Mouse (Mus musculus): ENCODE measurements around the gene Abcb6. TPM values are rescaled to one million over a fixed set of nuclear protein-coding genes. Genes with fewer than 3 reads are reported as not detected.

Gene Abcb6
- polyA plus RNA-seq, 2 experiments from 2014 or later: 0.97 to 6.9 TPM

GRCm38 (mm10) chr1:75142301-75143261, 37.6 kb downstream of the Abcb6 start, which contains the start of the genes Cnppd1 and Retreg2:
Gene Cnppd1, minus strand, starts transcription at chr1:75142711.
Gene Retreg2, plus strand, starts transcription at chr1:75142778.
- ATAC-seq: peak; percentile 77

DNA sequence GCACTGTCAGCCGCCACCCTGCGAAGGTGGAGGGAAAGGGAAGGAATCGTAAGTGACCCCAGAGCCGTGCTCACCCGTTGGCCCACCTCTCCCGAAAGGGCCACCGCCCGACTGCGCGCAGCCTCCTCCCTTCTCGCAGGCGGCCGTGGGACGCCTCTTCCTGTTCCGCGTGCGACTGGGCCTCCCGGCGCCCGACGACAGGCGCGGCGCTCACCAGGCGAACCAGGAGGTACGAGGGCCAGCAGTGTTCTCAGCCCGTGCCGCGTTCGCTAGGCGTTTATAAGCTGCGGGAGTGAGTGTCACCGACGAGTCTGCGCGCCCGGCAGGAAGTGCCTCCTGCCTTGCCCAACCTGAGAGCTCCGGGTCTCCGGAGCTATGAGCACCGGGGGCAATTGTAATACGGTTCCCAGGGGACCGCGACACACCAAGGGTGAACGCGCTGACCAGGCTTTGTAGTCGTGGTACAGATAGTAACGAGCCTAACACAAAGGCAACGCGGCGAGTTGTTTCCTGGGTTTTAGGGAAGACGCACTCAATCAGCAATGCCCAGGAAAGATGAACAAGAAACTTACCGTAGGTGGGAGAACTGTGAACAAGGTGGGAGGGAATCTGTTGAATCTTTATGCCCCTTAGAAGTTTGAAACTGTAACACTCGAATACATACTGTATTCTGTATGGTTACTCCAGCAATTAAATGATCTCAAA, 38.6 kb downstream of the Abcb6 start:
- peak; percentile 61 for ATAC-seq

DNA sequence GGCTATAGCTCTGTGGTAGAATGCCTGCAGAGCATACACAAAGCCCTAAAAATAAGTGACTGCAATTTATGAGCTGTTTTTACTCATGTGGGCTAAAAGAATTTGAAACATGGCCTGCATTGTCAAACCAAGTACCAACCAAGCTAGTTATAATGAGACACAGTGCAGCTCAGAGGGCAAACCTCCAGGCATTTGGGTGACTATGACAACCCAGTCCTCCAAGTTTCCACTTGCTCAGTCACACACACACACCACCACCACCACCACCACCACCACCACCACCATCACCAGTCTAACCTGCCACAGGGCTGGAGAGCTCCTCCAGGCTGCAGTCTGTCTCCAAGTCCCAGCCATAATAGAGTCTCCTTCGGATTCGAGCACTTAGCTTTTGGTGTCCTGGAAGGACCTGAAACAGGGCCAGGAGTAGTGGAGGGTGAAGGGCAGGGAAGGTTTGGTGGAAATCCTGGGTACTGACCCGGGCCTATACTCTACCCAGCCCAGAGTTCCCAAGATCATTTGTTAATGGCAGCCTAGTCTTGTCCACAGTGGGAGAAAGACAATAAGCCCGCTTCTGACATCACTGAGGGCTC, 39.5 kb downstream of the Abcb6 start:
- no peak for ATAC-seq

DNA sequence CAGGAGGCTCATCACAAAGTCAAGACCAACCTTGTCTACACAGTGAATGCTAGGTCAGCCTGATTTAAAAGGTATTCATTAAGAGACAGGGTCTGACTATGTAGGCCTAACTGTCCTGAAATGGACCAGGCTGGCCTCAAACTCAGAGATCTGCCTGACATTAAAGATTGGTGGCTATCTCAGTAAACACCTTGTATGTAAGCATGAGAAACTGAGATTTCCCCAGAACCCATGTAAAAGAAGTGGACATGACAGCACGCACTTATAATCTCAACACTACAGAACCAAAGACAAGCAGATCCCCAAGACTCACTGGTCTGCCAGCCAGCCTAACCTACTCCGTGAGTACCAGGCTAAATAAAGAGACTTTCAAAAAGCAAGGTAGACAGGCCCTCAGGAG, 41.7 kb downstream of the Abcb6 start:
- no peak for ATAC-seq

DNA sequence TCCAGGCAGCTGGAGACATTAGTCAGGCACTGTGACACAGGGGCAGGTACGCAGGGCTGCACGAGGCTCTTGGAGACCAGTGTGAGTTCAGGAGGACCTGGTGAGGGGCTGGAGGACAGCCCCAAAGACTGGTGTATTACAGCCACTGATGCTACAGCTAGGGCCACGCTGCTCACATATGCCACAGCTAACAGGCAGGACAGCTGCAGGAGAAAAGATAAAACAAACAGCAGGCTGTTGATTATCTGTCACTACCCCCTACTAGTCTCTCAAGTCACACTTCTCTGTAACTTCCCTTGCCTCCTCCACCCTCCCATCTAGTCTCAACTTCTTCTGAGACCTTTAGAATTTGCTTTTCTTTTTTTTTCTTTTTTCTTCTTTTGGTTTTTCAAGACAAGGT, 43.5 kb downstream of the Abcb6 start:
- no peak for ATAC-seq

GRCm38 (mm10) chr1:75136293-75136692, 43.9 kb downstream of the Abcb6 start:
- no peak for ATAC-seq

DNA sequence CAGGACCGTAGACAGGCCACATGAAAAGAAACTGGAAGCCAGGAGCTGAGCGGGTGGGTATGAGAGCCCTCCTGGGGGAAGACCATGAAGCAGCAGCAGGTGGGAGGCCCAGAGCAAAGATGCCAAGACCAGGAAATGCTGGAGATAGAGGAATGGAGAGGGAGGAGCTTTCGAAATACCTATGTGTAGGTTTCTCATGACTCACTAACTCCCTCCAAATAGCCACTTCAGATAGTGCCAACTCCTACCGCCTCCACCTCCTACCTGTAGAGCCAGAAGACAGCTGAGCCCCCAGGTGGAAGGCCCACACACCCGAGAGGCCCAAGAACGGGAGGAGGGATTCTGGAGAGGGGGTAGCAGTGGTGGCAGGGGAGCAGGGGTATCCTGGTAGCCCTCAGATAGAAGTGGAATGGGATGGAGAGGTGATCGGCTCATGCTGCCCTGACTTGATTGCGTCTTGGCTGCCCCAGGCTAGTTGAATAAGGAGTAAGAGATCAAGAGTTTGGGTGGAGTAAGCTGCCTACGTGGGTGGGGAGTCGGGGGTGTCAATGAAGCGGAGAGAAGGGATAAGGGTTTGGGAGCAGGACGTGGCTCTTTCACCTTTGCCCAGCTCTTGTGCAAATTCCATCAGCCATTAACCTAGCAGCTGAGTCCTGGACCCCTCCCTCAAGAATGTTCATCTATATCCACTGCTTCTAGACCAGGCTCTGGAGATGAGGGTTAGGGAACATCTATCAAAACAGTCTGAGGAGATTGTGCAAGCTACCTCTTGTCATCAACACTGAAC, 46.6 kb downstream of the Abcb6 start, which contains the start of gene Slc23a3:
Gene Slc23a3 (minus strand): TSS at position 470 of the 787 bp plus-strand sequence.
- ATAC-seq: no peak

GRCm38 (mm10) chr1:75128641-75129040, 51.6 kb downstream of the Abcb6 start:
- ATAC-seq: no peak

GRCm38 (mm10) chr1:75125418-75125817, 54.8 kb downstream of the Abcb6 start:
- ATAC-seq: no peak

DNA sequence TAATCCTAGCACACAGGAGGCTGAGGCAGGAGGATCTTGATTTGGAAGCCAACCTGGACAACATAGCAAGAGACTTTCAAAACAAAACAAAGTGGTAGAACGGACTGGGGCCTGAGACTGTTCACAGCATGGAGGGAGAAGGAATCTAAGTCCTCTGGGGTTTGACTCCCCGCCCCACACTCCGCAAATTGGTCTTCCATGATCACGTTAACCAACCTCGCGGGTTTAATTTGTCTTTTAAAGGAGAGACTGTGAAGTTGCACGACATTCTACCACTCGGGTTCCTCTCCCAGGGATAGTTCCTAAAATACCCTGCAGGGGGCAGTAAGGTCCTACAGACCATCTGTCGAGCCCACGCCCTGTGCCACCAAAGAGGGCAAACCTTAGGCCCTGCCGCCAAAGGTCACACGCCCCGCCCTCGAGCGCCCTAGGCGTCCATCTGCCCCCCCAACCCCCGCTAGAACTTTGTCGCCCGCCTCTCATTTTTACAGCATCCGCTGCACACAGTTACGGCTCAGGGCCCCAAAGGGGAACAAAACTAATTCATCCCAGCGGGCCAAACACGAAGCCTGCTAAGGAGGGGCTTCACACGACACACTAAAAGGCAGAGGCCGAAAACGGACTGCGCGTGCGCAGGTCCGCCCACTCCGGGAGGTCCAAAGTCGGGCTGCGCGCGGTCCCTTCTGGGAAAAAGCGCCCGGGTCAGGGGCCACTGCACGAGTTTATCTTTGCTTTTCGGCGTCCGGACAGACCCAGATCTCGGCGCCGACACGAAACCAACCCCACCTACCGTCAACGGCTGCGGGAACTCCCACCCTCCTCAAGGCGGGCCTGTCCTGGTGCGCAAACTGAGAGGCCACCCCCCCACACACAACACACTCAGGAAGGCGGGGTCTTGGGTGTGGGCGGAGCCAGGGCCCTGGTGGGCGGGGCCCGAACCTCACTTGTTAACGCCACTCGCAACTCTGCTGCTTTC, 55.6 kb downstream of the Abcb6 start, which contains the start of gene Nhej1:
Gene Nhej1 (minus strand): TSS at position 855 of the 976 bp plus-strand sequence.
- ATAC-seq: peak; percentile 88

DNA sequence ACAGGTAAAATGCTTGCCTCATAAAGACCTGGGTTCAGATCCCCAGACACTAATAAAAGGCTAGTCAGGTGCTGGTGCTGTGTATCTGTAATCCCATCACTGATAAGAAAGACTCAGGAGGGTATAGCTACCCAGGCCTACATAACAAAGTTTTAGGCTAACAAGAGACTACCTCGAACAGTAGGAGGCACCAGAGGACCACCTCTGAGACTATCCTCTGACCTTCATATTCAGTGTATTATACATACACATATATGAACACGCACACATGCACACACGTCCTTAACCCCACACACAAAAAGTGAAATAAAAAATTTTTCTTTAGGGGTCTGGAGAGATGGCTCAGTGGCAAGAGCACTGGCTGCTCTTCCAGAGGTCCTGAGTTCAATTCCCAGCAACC, 58.0 kb downstream of the Abcb6 start:
- no peak for ATAC-seq

Other genes starting within 250 kb of the Abcb6 start
- not detected for gene Cfap65, start 244.8 kb downstream of the Abcb6 start, polyA plus RNA-seq (2017; shearing (Covaris generic))
- gene Ihh, start 228.7 kb downstream of the Abcb6 start, polyA plus RNA-seq (2017; shearing (Covaris generic)): not detected
- gene Nhej1, start 55.2 kb downstream of the Abcb6 start, polyA plus RNA-seq (2017; shearing (Covaris generic)): 10 to 100 TPM in 1 of 2 experiments, 1 to 10 TPM in 1; 6.1 to 15.3 TPM
- gene Slc23a3, start 46.5 kb downstream of the Abcb6 start, polyA plus RNA-seq (2017; shearing (Covaris generic)): under 1 TPM in 1 of 2 experiments, not detected in 1; 0.20 TPM
- 100 to 1,000 TPM; 125 to 195 TPM for gene Cnppd1, start 37.7 kb downstream of the Abcb6 start, polyA plus RNA-seq (2017; shearing (Covaris generic))
- 10 to 100 TPM; 19.2 to 32.9 TPM for gene Retreg2, start 37.6 kb downstream of the Abcb6 start, polyA plus RNA-seq (2017; shearing (Covaris generic))
- 10 to 100 TPM; 54.7 to 71.9 TPM for gene Zfand2b, start 11.7 kb downstream of the Abcb6 start, polyA plus RNA-seq (2017; shearing (Covaris generic))
- 10 to 100 TPM; 24.5 to 49.2 TPM for gene Ankzf1, start 11.8 kb upstream of the Abcb6 start, polyA plus RNA-seq (2017; shearing (Covaris generic))
- gene Atg9a, start 11.8 kb upstream of the Abcb6 start, polyA plus RNA-seq (2017; shearing (Covaris generic)): 10 to 100 TPM; 10.1 to 12.4 TPM
- 10 to 100 TPM in 1 of 2 experiments, 1 to 10 TPM in 1; 8.0 to 19.2 TPM for gene Glb1l, start 30.4 kb upstream of the Abcb6 start, polyA plus RNA-seq (2017; shearing (Covaris generic))
- 10 to 100 TPM; 56.9 to 62.7 TPM for gene Stk16, start 30.4 kb upstream of the Abcb6 start, polyA plus RNA-seq (2017; shearing (Covaris generic))
- 100 to 1,000 TPM; 141 to 164 TPM for gene Tuba4a, start 39.5 kb upstream of the Abcb6 start, polyA plus RNA-seq (2017; shearing (Covaris generic))
- gene A630095N17Rik, start 51.7 kb upstream of the Abcb6 start, polyA plus RNA-seq (2017; shearing (Covaris generic)): not detected
- gene Dnajb2, start 56.0 kb upstream of the Abcb6 start, polyA plus RNA-seq (2017; shearing (Covaris generic)): 10 to 100 TPM in 1 of 2 experiments, 1 to 10 TPM in 1; 10.0 to 10.3 TPM
- under 1 TPM; 0.22 to 0.61 TPM for gene Ptprn, start 84.1 kb upstream of the Abcb6 start, polyA plus RNA-seq (2017; shearing (Covaris generic))
- not detected for gene Resp18, start 98.0 kb upstream of the Abcb6 start, polyA plus RNA-seq (2017; shearing (Covaris generic))
- gene Dnpep, start 137.6 kb upstream of the Abcb6 start, polyA plus RNA-seq (2017; shearing (Covaris generic)): 10 to 100 TPM; 56.0 to 90.5 TPM
- gene Des, start 179.9 kb upstream of the Abcb6 start, polyA plus RNA-seq (2017; shearing (Covaris generic)): not detected
- gene Speg, start 194.9 kb upstream of the Abcb6 start, polyA plus RNA-seq (2017; shearing (Covaris generic)): under 1 TPM in 1 of 2 experiments, not detected in 1; 0.03 TPM